Mouse (Mus musculus): ENCODE measurements at regions not wholly inside any gene's neighbourhood (a gene's known extent, or its start where the extent isn't known, plus 50 kb on each side); places are given as distances from the start of the nearest gene placed in this dataset.
A peak's percentile ranks its signal among the peaks of the same experiment; 100 is the strongest.

DNA sequence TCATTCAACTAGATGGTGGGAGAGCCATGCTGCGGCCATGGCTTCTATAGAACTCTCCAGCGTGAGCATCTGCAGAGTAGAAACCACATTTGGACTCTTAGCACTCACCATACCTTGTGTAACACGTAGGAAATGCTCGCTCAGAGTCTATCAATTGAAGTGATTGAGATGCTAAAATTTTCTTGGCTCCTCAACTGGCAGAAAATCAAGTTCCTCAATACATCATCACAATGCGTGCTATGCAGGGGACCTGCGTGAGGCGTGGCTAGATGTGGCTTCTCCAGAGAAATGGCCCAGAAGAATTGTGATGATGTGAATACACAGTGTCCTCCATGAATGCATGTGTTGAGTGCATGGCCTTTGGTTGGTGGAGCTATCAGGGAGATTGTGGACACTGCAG, 174.9 kb upstream of the Sfrp2 start:
- Histone ChIP-seq H3K4me3 (ENCODE audit: low read depth, low read length) (no peak overlapping the region), H3K4me1 (replicated peaks; ENCODE audit: control insufficient read depth, insufficient read depth, low read length) (no peaks in the 10 kb centered on the region), H3K27ac (ENCODE audit: low read depth, low read length) (no peak overlapping the region), H3K9ac (ENCODE audit: low read depth, low read length) (no peak overlapping the region), H3K4me2 (replicated peaks; ENCODE audit: low read depth) (no peak overlapping the region), H3K36me3 (ENCODE audit: control insufficient read depth, insufficient read depth) (no peaks in the 10 kb centered on the region), H3K9me3 (ENCODE audit: control insufficient read depth) (no peaks in the 10 kb centered on the region), H3K27me3 (replicated peaks; ENCODE audit: control insufficient read depth, insufficient read depth, low read length) (no peaks in the 10 kb centered on the region)
- 90% methylated on average over 7 of the region's 7 CpGs for WGBS
- no peak for ATAC-seq
- TF ChIP-seq CTCF (IDR thresholded peaks at IDR 0.05; ENCODE audit: low read depth) = no peak

DNA sequence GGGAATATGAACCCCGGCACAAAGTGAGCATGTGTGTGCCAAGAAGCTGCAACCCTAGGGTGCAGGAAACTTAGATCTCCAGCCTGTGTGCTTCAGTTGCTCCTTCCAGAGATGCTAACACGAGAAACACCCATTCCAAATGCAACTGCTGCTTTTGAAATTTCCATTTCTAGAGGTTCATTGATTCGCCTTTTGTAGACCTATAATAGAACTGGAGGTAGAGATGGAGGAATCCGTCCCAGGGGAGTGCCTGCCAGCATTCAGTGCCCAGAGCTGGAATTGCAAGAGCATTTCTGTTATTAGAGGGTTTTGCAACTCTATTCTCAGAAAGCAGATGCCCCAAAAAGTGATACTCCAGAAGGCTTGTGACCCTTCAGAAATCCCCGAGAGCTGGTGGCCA, 172.8 kb upstream of the Sfrp2 start:
- Histone ChIP-seq H3K9me3 (ENCODE audit: control insufficient read depth) (no peaks in the 10 kb centered on the region), H3K27me3 (replicated peaks; ENCODE audit: control insufficient read depth, insufficient read depth, low read length) (no peaks in the 10 kb centered on the region), H3K27ac (ENCODE audit: low read depth, low read length) (no peak overlapping the region), H3K4me3 (ENCODE audit: low read depth, low read length) (no peak overlapping the region), H3K4me2 (replicated peaks; ENCODE audit: low read depth) (no peak overlapping the region), H3K36me3 (ENCODE audit: control insufficient read depth, insufficient read depth) (no peaks in the 10 kb centered on the region), H3K4me1 (replicated peaks; ENCODE audit: control insufficient read depth, insufficient read depth, low read length) (no peaks in the 10 kb centered on the region), H3K9ac (ENCODE audit: low read depth, low read length) (no peak overlapping the region)
- no peak for ATAC-seq
- TF ChIP-seq CTCF (IDR thresholded peaks at IDR 0.05; ENCODE audit: low read depth) = no peak
- 84% methylated on average over 5 of the region's 5 CpGs for WGBS

DNA sequence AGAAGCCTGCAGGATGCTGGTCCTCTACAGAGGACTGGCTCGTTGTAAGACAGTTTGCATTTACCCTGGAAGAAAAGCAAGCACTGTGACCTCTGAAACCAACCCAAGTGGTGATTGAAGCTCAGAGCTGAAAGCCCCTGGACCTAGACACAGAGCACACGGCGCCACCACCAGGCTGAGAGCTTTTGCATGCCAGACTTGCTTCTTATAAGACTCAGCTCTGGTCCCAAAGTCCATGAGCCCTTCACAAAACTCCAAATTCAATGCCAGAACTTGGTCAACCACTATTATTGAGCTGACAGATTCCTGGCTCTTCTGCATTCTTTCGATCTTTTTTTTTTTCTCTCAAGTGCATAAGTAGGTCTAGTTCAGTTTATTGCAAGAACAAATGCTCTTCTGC, 164.6 kb upstream of the Sfrp2 start:
- H3K36me3 ChIP-seq (ENCODE audit: control insufficient read depth, insufficient read depth) = no peaks in the 10 kb centered on the region
- no peaks in the 10 kb centered on the region for H3K9me3 ChIP-seq (ENCODE audit: control insufficient read depth)
- 0 out of 2 replicates have a peak, but pooled peaks have one; percentile 5 for TF ChIP-seq CTCF (IDR thresholded peaks at IDR 0.05; ENCODE audit: low read depth)
- no peak for ATAC-seq
- 77% methylated on average over 4 of the region's 4 CpGs for WGBS
- no peak overlapping the region for H3K4me3 ChIP-seq (ENCODE audit: low read depth, low read length)
- H3K9ac ChIP-seq (ENCODE audit: low read depth, low read length) = no peak overlapping the region
- H3K27ac ChIP-seq (ENCODE audit: low read depth, low read length) = no peak overlapping the region
- H3K27me3 ChIP-seq (replicated peaks; ENCODE audit: control insufficient read depth, insufficient read depth, low read length) = no peaks in the 10 kb centered on the region
- no peaks in the 10 kb centered on the region for H3K4me1 ChIP-seq (replicated peaks; ENCODE audit: control insufficient read depth, insufficient read depth, low read length)
- H3K4me2 ChIP-seq (replicated peaks; ENCODE audit: low read depth) = no peak overlapping the region

DNA sequence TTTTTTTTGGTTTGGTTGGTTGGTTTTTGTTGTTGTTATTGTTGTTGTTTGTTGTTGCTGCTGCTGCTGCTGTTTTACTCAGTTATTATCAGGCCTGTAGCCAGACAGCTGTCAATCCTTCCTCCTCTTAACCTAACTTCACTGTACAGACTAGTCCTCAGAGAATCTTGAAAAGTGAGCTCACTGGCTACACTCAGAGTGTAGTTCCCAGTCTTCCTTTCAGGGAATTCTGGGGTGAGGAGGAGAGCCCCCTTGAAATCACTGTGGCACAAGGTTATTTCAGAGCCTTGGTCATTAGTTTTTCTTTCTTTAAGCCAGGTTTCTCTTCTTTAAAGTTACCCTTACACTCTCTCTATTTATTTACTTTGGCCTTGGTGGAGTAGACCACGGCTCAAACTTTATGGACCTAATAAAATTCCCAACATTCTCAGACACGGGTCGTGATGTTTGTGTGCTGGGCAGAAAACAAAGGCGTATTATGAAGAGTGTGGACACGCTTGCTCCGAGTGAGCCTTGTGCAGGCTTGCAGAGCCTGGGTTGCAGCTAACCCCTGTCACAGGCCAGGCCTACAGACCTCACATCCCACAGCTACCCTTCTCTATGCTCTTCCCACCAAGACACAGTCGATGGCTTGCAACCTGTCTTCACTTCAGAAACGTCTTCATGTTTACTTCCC, 156.9 kb upstream of the Sfrp2 start:
- no peak for ATAC-seq
- TF ChIP-seq CTCF (IDR thresholded peaks at IDR 0.05; ENCODE audit: low read depth) = no peak
- Histone ChIP-seq H3K36me3 (ENCODE audit: control insufficient read depth, insufficient read depth) (no peaks in the 10 kb centered on the region), H3K9me3 (ENCODE audit: control insufficient read depth) (no peaks in the 10 kb centered on the region), H3K9ac (ENCODE audit: low read depth, low read length) (no peak overlapping the region), H3K27me3 (replicated peaks; ENCODE audit: control insufficient read depth, insufficient read depth, low read length) (no peaks in the 10 kb centered on the region), H3K27ac (ENCODE audit: low read depth, low read length) (no peak overlapping the region), H3K4me3 (ENCODE audit: low read depth, low read length) (no peak overlapping the region), H3K4me2 (replicated peaks; ENCODE audit: low read depth) (no peak overlapping the region), H3K4me1 (replicated peaks; ENCODE audit: control insufficient read depth, insufficient read depth, low read length) (no peaks in the 10 kb centered on the region)
- 27% methylated on average over 8 of the region's 8 CpGs for WGBS

DNA sequence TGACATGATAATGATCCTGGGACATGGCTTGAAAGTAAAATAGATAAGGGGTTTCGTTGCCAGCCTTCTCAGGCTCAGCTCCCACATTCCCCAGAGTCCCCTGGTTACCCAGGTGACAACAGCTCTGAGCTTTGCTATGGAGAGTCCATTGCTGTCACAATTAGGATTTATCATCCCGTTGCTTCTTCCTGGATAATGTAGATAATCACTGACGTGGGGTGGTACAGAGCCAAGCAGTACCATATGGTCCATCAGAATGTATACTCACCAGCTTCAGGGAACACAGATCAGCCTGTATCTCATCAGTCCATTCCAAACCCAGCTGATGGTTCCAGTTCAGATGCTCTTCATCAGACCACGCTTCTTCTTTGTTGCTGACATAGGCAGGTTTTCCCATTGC, 145.7 kb upstream of the Sfrp2 start:
- Histone ChIP-seq H3K4me2 (replicated peaks; ENCODE audit: low read depth) (no peak overlapping the region), H3K27ac (ENCODE audit: low read depth, low read length) (no peak overlapping the region), H3K4me3 (ENCODE audit: low read depth, low read length) (no peak overlapping the region), H3K9me3 (ENCODE audit: control insufficient read depth) (no peaks in the 10 kb centered on the region), H3K4me1 (replicated peaks; ENCODE audit: control insufficient read depth, insufficient read depth, low read length) (no peaks in the 10 kb centered on the region), H3K9ac (ENCODE audit: low read depth, low read length) (no peak overlapping the region), H3K36me3 (ENCODE audit: control insufficient read depth, insufficient read depth) (no peaks in the 10 kb centered on the region), H3K27me3 (replicated peaks; ENCODE audit: control insufficient read depth, insufficient read depth, low read length) (no peaks in the 10 kb centered on the region)
- TF ChIP-seq CTCF (IDR thresholded peaks at IDR 0.05; ENCODE audit: low read depth) = no peak
- no peak for ATAC-seq
- 52% methylated on average over 4 of the region's 4 CpGs for WGBS

DNA sequence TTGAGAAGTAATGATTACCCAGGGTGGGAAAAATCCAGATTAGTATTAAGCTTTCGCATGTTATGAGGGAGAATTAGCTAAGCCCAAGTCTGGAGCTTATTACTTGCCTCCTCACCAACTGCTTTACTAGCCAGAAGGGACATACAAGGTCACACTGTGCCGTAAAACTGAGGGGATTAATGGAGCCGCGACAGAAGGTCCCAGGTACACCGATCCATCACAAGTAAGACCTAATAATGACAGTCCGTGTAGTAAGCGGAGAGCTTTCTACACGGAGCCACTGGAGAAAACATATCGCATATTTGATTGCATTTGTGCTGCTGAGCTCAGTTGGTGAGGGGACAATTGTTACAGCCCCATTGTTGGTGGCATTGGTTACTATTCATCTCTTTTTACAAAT, 133.1 kb upstream of the Sfrp2 start:
- no peak overlapping the region for H3K4me2 ChIP-seq (replicated peaks; ENCODE audit: low read depth)
- no peak overlapping the region for H3K9ac ChIP-seq (ENCODE audit: low read depth, low read length)
- no peaks in the 10 kb centered on the region for H3K27me3 ChIP-seq (replicated peaks; ENCODE audit: control insufficient read depth, insufficient read depth, low read length)
- TF ChIP-seq CTCF (IDR thresholded peaks at IDR 0.05; ENCODE audit: low read depth) = no peak
- no peaks in the 10 kb centered on the region for H3K9me3 ChIP-seq (ENCODE audit: control insufficient read depth)
- ATAC-seq = no peak
- 85% methylated on average over 9 of the region's 9 CpGs for WGBS
- H3K4me1 ChIP-seq (replicated peaks; ENCODE audit: control insufficient read depth, insufficient read depth, low read length) = no peaks in the 10 kb centered on the region
- H3K27ac ChIP-seq (ENCODE audit: low read depth, low read length) = no peak overlapping the region
- no peaks in the 10 kb centered on the region for H3K36me3 ChIP-seq (ENCODE audit: control insufficient read depth, insufficient read depth)
- no peak overlapping the region for H3K4me3 ChIP-seq (ENCODE audit: low read depth, low read length)

DNA sequence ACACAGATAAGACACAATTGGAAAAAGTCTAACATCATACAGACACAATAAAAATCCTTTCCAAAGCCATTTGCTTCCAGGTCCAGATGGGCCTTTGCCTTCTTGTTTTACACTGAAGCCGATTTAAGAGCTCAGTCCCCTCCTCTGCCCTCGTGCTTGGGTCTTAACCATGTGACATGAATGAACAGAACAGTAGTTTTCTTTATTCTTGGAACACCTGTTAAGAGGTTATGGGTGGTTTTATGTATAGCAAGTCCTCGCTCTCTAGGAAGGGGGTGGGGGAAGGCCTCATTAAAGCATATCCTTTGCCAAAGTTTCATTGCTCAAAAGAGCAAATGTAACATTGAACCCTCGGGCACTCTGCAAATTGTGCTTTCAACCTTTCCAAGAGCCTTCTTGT, 125.7 kb upstream of the Sfrp2 start:
- no peaks in the 10 kb centered on the region for H3K36me3 ChIP-seq (ENCODE audit: control insufficient read depth, insufficient read depth)
- H3K9me3 ChIP-seq (ENCODE audit: control insufficient read depth) = no peaks in the 10 kb centered on the region
- no peak overlapping the region for H3K27ac ChIP-seq (ENCODE audit: low read depth, low read length)
- no peak for ATAC-seq
- WGBS = 80% methylated on average over 4 of the region's 4 CpGs
- no peaks in the 10 kb centered on the region for H3K27me3 ChIP-seq (replicated peaks; ENCODE audit: control insufficient read depth, insufficient read depth, low read length)
- H3K4me2 ChIP-seq (replicated peaks; ENCODE audit: low read depth) = no peak overlapping the region
- H3K9ac ChIP-seq (ENCODE audit: low read depth, low read length) = no peak overlapping the region
- H3K4me1 ChIP-seq (replicated peaks; ENCODE audit: control insufficient read depth, insufficient read depth, low read length) = no peaks in the 10 kb centered on the region
- no peak for TF ChIP-seq CTCF (IDR thresholded peaks at IDR 0.05; ENCODE audit: low read depth)
- H3K4me3 ChIP-seq (ENCODE audit: low read depth, low read length) = no peak overlapping the region
